Mouse (Mus musculus): ENCODE measurements at regions not wholly inside any gene's neighbourhood (a gene's known extent, or its start where the extent isn't known, plus 50 kb on each side); places are given as distances from the start of the nearest gene placed in this dataset.
"Not testable (repeated sequence)": the region's sequence is repeated elsewhere in the genome, so short reads cannot be mapped to it uniquely, and the experiment has no call there.

- H3K4me1 ChIP-seq (ENCODE audit: insufficient read depth): no peaks in the 10 kb centered on the region
- DNase-seq: no peak
- no peaks in the 10 kb centered on the region for H3K36me3 ChIP-seq (ENCODE audit: insufficient read depth)
- WGBS: 96% methylated on average over 8 of the region's 8 CpGs
- ATAC-seq: no peak
- H3K9ac ChIP-seq: no peak overlapping the region
- no peak overlapping the region for H3K4me2 ChIP-seq (ENCODE audit: low read depth)
- no peaks in the 10 kb centered on the region for H3K27me3 ChIP-seq (ENCODE audit: insufficient read depth, low read length)
- TF ChIP-seq CTCF (IDR thresholded peaks at IDR 0.05; ENCODE audit: low read depth): no peak
- H3K9me3 ChIP-seq (ENCODE audit: low read length): no peaks in the 10 kb centered on the region
- H3K27ac ChIP-seq (ENCODE audit: low read depth, low read length): no peak overlapping the region
- no peak overlapping the region for H3K4me3 ChIP-seq (ENCODE audit: low read depth, low read length)
Measured at GRCm38 (mm10) chr5:100279474-100279873, 119.9 kb upstream of the Tmem150c start.

DNA sequence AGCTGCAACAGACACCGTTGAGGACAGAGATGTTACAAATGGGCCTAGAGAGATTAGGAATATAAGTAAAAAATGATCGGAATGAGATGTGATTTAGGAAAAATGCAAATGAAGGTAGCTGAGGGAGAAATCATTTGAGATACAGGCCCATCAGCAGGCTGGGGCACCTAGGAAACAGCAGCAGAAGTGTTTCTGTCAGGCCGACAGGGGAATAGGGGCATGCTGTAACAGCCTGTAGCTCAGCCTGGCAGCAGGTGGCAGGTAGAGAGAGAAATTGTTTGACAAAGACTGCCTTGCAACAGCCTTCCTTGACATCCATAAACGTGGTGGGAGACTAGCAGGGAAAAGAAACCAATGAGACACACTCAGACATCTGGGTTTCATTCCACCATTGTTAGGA, 115.1 kb upstream of the Tmem150c start:
- no peak for DNase-seq
- Histone ChIP-seq H3K27ac (ENCODE audit: low read depth, low read length) (no peak overlapping the region), H3K9me3 (ENCODE audit: low read length) (no peaks in the 10 kb centered on the region), H3K4me2 (ENCODE audit: low read depth) (no peak overlapping the region), H3K27me3 (ENCODE audit: insufficient read depth, low read length) (no peaks in the 10 kb centered on the region), H3K4me1 (ENCODE audit: insufficient read depth) (no peaks in the 10 kb centered on the region), H3K9ac (no peak overlapping the region), H3K36me3 (ENCODE audit: insufficient read depth) (no peaks in the 10 kb centered on the region), H3K4me3 (ENCODE audit: low read depth, low read length) (no peak overlapping the region)
- TF ChIP-seq CTCF (IDR thresholded peaks at IDR 0.05; ENCODE audit: low read depth): no peak
- no peak for ATAC-seq
- 52% methylated on average over 4 of the region's 4 CpGs for WGBS

DNA sequence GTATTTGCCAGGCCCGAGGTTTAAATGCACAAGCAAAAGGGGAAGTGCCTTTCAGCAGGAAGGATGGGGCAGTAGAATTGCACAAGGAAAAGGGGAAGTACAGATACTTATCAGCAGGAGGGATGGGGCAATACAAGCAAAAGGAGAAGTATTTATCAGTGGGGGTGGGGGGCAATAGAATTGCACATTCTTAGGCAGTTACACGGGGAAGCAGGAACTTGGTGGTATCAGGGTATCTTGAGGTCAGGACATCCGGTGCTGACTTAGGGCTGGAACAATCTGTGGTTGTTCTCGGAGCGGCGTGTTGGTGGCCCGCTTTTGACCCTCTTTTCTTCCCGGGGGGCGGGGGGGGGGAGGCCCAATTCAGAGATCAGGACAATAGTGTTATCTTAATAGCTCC, 112.4 kb upstream of the Tmem150c start:
- H3K9ac ChIP-seq; H3K9me3 ChIP-seq (ENCODE audit: low read length); DNase-seq; H3K4me1 ChIP-seq (ENCODE audit: insufficient read depth); ATAC-seq; H3K4me2 ChIP-seq (ENCODE audit: low read depth); H3K27me3 ChIP-seq (ENCODE audit: insufficient read depth, low read length); H3K27ac ChIP-seq (ENCODE audit: low read depth, low read length); H3K36me3 ChIP-seq (ENCODE audit: insufficient read depth); H3K4me3 ChIP-seq (ENCODE audit: low read depth, low read length): not testable (repeated sequence)
- 95% methylated on average over 9 of the region's 9 CpGs for WGBS

DNA sequence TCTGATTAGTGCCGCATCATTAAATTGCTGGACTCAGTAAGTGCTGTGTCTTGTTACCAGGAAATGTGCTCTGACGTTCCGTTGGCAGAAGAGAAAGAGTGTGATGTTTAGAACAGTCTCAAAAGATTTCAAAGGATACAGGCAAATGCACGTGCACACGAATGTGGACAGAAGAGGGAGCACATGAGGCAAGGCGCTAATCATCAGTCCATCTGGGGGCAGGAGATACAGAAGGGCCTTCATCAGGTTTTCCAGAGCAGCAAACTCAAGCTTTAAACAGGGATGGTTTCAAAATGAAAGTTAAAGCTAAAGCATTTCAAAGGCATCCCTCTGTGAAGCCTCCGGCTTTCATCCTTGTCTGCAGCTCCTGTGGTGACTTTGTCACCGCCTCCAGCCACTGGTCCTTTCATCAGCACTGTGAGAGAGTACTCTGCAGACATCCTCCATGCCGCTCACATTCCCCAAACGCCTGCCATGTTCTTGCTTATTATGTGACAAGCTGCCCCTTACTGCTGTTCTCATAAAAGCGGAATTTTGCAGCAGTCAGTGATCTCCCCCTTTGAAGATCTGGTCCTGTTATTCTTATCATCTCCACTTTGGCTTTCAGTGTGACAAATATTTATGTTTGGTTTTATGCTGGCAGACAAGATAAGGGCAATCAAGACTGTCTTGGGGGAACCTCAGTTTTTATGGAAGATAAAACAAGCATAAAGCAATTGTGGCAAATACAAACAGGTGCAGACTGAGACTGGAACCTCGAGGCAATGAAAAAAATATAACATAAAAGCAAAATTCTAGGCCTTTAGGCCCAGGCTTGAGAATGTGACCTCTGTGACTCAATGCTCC, 111.5 kb upstream of the Tmem150c start:
- Histone ChIP-seq H3K9me3 (ENCODE audit: low read length) (no peaks in the 10 kb centered on the region), H3K4me1 (ENCODE audit: insufficient read depth) (no peaks in the 10 kb centered on the region), H3K27me3 (ENCODE audit: insufficient read depth, low read length) (no peaks in the 10 kb centered on the region), H3K4me3 (ENCODE audit: low read depth, low read length) (no peak overlapping the region), H3K4me2 (ENCODE audit: low read depth) (no peak overlapping the region), H3K27ac (ENCODE audit: low read depth, low read length) (no peak overlapping the region), H3K36me3 (ENCODE audit: insufficient read depth) (no peaks in the 10 kb centered on the region), H3K9ac (no peak overlapping the region)
- TF ChIP-seq CTCF (IDR thresholded peaks at IDR 0.05; ENCODE audit: low read depth): peak; percentile 27; the same call in 1 of the 2 replicates
- no peak for DNase-seq
- 45% methylated on average over 12 of the region's 12 CpGs for WGBS
- ATAC-seq: peak; percentile 51

DNA sequence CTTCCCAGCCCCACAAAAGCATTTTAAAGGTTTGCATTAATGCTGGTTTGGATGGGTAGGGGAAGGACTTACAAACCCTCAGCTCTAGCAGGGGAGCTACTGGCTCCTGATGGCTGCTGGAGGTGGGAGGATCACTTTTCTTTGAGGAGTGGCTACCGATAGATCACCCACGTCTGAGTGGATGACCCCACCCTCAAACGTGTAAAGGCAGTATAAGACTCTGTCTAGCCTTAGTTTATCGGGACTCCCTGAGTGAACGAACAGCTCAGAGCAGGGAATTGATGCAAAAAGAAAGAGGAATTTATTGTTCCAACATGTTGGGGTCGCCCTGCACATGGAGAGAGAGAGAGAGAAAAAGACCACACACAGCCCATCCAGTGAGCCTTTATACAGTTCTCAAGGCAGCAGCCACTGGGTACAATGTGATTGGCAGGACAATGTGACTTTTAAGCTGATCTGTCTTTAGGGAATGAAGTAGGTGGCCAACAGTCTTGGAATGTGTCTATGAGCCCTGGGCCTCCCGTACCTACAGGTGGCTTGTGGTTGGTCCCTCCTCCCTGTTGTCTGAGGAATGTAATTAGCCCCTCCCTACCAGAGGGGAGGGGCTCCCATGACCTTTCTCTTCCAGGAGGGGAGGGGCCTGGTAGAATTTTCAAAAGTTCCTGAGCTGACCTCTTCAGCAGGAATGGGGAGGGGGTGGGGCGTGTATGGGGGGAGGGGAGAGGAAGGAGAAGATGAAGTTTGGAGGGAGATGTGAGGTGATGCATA, 108.7 kb upstream of the Tmem150c start:
- no peaks in the 10 kb centered on the region for H3K4me1 ChIP-seq (ENCODE audit: insufficient read depth)
- DNase-seq: no peak
- H3K9me3 ChIP-seq (ENCODE audit: low read length): no peaks in the 10 kb centered on the region
- no peaks in the 10 kb centered on the region for H3K36me3 ChIP-seq (ENCODE audit: insufficient read depth)
- no peak overlapping the region for H3K9ac ChIP-seq
- no peak overlapping the region for H3K27ac ChIP-seq (ENCODE audit: low read depth, low read length)
- no peaks in the 10 kb centered on the region for H3K27me3 ChIP-seq (ENCODE audit: insufficient read depth, low read length)
- no peak for ATAC-seq
- H3K4me2 ChIP-seq (ENCODE audit: low read depth): no peak overlapping the region
- no peak for TF ChIP-seq CTCF (IDR thresholded peaks at IDR 0.05; ENCODE audit: low read depth)
- no peak overlapping the region for H3K4me3 ChIP-seq (ENCODE audit: low read depth, low read length)
- 68% methylated on average over 8 of the region's 8 CpGs for WGBS

GRCm38 (mm10) chr5:100266671-100267510, 107.3 kb upstream of the Tmem150c start:
- H3K27ac ChIP-seq (ENCODE audit: low read depth, low read length): no peak overlapping the region
- WGBS: 62% methylated on average over 17 of the region's 17 CpGs
- no peaks in the 10 kb centered on the region for H3K27me3 ChIP-seq (ENCODE audit: insufficient read depth, low read length)
- H3K9me3 ChIP-seq (ENCODE audit: low read length): no peaks in the 10 kb centered on the region
- no peak overlapping the region for H3K4me2 ChIP-seq (ENCODE audit: low read depth)
- H3K4me3 ChIP-seq (ENCODE audit: low read depth, low read length): no peak overlapping the region
- no peaks in the 10 kb centered on the region for H3K36me3 ChIP-seq (ENCODE audit: insufficient read depth)
- no peaks in the 10 kb centered on the region for H3K4me1 ChIP-seq (ENCODE audit: insufficient read depth)
- TF ChIP-seq CTCF (IDR thresholded peaks at IDR 0.05; ENCODE audit: low read depth): no peak
- no peak overlapping the region for H3K9ac ChIP-seq
- ATAC-seq: no peak
- no peak for DNase-seq

Data from forebrain, postnatal 0 days (tissue).